Mouse (Mus musculus) right cerebral cortex, postnatal 14 days (tissue): ENCODE measurements around the gene Prpf40b.
A peak's percentile ranks its signal among the peaks of the same experiment; 100 is the strongest.

ENCODE experiments used
- DNase-seq: peaks from one replicate; pipeline ENCODE4 v3.0.0; 2022

Prpf40b gene

GRCm38 (mm10) chr15:99333676-99334065 lies 38.8 kb downstream of the Prpf40b start:
- no peak for DNase-seq

DNA sequence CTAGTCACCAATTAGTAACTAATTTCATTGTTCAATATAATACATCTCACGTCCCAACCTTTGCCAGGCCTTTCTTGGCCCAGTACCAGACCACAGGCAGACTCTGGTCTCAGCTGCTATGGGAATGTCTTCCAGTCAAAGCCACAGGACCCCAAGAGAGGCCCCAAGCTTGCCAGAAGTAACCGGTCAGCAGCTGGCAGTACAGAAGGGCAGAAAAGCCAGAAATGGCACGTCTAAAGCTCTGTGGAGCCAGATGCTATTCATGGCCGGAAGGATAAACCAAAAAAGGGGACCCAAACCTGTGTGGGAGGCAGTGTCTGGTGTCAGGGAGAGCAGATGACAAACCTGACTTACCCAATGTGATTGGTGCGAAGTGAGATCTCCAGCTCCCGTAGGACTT lies 39.6 kb downstream of the Prpf40b start:
- DNase-seq, result no peak

DNA sequence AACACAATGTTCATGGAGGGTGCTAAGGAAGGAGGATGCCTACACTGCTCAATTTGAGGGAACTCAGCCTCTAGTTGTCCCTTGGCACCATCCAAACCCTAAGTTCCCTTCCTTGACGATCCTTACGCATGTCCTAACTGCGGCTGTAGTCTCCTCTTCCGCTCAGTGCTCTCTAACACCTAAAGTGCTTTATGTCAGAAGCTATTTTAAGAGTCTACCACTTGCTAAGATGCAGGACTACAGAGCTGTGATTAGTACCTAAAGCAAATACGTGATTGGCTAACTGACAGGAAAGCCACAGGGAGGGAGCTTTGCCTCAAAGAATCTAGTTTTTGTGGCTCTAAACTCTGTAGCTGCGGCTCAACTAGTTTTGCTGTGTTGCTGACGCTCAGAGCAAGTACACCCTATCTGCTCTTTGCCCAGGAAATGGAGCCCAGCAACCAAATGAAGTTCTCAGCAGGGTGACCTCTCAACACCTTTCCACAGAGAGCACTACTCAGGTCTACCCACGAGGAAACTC lies 41.0 kb downstream of the Prpf40b start:
- no peak for DNase-seq

- no peak for DNase-seq
Measured at GRCm38 (mm10) chr15:99338916-99339315, 44.0 kb downstream of the Prpf40b start.

GRCm38 (mm10) chr15:99339669-99340068 lies 44.8 kb downstream of the Prpf40b start:
- DNase-seq, result no peak

DNA sequence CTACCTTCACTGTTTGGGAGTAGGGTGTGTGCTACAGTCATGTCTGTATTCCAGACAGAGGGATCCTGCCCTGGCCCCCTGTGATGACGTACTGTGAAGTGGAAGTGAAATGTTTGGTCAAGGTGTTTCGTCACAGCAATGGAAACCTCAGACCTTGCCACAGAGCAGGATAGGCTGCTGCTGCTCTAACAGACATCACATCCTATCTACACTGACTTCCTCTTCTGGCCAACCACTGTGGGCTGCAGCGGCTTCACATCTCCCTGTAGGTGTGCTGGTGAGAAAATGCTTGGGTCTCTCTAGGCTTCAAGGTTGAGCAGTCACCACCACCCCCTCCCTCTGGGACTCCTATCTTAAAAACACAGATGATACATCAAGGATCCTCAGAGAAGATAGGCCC lies 46.2 kb downstream of the Prpf40b start:
- DNase-seq, result no peak

DNA sequence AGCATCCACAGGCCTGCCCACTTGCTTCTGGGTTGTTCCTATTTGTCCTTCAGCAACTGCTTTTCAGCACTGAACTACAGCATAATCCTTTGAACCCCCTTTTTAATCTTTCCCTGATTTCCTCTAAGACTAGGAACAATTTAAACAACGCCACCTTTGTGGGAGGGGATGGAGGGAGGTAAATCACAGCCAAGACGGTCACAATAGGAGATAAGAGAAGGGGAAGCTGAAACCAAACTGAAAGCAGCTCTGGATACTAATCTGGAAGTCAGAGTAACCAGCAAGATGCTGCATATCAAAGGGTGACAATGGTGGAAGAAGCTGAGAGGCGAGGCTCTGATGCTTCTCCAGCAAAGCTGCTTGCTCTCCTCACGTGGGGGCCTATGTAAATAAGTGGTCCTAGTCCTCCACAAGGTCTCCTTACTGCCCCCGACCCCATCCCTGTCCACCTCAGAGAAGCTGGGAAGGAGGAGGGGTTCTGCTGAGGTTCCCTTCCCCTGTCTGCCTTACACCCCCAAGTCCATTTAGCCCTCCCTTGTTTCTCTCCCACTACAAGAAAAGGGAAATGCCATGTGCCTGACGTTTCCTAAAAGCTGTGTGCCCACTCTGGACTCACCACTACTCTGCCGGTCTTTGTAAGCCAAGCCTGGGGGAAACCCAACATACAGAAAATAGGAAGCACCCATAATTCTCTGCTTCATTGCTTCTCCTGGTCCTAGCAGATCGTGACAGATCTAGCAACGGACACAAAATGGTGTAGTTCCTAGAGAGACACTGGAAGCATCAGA lies 47.5 kb downstream of the Prpf40b start:
- no peak for DNase-seq

DNA sequence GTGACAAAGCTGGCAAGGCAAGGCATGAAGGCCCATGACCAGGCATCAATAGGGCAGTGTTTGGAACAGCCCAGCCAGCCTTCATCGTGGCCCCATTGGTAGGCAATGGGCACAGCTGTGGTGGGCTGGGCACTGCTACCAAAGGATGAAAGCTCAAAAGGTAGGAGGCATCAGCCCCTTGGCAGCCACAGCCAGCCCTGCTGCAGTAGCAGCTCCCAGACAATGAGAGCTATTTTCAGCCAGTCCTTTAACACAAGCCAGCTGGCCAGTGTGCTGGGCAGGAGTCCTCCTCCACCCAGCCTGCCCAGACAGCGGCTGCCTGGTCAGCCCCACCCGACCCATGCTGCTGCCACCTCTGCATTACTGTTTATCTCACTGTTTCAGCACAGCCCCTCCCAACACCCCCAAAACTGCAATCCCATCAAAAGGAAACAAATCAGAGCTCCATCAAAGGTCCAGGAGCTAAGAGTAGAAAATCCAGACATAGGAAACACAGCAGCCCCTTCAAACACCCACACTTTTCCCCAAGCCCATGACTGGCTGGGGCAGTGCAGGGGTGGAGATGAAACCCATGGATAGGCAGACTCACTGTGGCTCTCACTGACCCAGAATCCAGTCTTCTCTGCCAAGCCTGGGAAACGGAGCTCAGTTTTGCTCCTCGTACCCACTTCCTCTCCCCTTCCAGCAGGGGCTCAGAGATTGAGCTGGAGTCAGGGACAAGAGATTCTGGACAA lies 48.7 kb downstream of the Prpf40b start:
- peak; percentile 32 for DNase-seq

DNA sequence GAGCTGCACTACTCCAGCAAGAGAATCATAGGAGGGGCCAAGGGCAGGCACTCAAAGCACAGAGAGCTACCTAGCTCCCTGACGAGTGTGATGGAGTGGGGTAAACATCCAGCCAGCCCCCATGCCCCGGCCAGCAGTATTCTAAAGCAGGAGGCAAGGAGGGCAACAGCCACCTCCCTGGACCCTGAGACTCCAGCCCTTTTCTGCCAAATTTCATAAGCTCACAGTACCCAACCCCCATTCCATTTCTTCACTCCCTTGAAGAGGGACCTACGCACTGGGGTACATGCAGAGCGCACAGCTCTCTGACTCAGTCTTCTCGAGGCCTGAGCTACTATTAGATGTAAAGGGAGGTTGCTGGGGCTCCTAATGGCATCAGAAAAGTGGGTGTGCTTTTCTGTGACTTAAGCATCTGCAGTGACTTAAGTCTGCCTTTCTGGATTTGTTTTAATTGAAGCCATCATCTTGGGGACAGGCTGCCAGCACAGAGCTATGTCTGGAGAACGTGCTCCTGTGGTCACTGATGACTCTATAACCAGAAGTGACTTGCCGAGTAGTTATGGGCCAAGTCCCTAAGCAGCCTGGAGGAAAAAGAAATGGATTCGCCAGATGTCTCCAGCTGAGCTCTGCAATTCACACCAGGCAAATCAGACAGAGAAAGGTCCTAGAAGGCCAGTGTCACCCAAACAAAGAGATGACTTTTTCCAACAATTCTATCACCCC lies 49.4 kb downstream of the Prpf40b start:
- no peak for DNase-seq

DNA sequence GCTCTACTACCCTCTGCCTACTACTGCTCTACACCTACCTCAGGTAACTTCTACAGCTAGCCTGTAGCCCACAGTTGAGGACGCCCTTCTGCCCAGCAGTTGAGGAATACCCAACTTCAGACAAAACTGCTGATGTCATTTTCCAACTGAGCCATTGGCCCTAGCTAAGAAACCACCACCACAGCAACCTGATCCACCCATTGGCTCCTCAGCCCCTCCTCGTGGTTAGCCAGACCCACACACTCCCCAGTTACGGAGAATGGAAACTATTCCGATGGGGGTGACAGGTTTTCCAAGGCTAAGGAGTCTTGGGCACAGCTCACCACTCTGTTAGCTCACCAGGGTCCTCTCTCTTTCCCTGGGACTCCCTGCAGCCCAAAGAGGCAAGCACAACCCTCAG lies 50.1 kb downstream of the Prpf40b start:
- DNase-seq, result no peak

DNA sequence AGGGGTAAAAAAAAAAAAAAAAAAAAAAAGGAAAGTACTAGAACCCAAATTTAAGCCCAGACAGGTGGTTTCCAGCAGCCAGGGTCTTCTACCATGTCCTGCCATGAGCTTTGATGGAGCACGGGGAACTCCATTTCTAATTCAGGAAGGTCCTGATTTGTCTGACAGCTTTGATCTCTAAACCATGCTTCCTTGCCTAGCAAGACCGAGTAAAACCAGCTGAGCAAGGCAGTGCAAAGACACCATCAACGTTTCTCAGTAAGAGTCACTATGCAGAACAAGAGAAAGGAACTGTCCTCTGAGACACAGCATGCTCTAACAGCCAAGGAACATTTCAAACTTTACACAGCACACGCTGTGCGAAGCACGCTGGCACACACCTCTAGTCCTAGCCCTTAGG lies 56.7 kb downstream of the Prpf40b start:
- DNase-seq, result no peak

- no peak for DNase-seq
Measured at GRCm38 (mm10) chr15:99352306-99352705, 57.4 kb downstream of the Prpf40b start.

- DNase-seq, result no peak
Measured at GRCm38 (mm10) chr15:99355660-99356059, 60.8 kb downstream of the Prpf40b start.

GRCm38 (mm10) chr15:99356462-99356861 lies 61.6 kb downstream of the Prpf40b start:
- no peak for DNase-seq

- DNase-seq, result no peak
Measured at GRCm38 (mm10) chr15:99358952-99359351, 64.1 kb downstream of the Prpf40b start.

DNA sequence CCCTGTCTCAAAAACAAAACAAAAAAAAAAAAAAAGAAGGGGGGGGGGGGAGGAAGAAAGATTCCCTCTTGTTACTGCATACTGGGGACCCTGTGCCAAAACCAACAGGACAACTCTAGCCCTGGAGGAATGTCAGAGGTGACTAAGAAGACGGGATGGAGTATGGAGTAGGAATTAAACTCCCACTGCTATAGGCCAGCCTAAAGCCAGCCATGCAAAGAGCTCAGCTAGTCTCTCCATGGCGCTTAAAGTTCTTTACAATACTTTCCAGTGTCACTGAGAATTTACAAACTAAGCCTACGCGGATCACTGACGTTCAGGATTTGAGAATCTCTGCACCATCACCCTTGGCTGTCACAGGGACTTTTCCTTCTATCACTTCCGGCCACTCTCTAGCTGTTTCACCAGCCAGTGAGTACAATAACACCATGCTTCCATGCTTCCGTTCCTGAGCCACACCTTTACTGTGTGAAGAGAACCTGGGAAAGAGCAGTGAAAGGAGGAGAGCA lies 69.2 kb downstream of the Prpf40b start:
- no peak for DNase-seq

GRCm38 (mm10) chr15:99364921-99365320 lies 70.0 kb downstream of the Prpf40b start:
- DNase-seq, result no peak
